Mouse (Mus musculus) stomach, adult 2 months (tissue): ENCODE measurements around the gene G6pc. TPM values are rescaled to one million over a fixed set of nuclear protein-coding genes. Genes with fewer than 3 reads are reported as not detected.

ENCODE experiments used
- polyA plus RNA-seq: library from polyadenylated mRNA; depleted of rRNA; stranded (reverse); fragments of >200 nt; gene quantifications from 2 replicates; pipeline ENCODE4 v1.2.3, GENCODE M21; 2012; rRNA removed

Gene G6pc
- not detected in 2 replicates for polyA plus RNA-seq

DNA sequence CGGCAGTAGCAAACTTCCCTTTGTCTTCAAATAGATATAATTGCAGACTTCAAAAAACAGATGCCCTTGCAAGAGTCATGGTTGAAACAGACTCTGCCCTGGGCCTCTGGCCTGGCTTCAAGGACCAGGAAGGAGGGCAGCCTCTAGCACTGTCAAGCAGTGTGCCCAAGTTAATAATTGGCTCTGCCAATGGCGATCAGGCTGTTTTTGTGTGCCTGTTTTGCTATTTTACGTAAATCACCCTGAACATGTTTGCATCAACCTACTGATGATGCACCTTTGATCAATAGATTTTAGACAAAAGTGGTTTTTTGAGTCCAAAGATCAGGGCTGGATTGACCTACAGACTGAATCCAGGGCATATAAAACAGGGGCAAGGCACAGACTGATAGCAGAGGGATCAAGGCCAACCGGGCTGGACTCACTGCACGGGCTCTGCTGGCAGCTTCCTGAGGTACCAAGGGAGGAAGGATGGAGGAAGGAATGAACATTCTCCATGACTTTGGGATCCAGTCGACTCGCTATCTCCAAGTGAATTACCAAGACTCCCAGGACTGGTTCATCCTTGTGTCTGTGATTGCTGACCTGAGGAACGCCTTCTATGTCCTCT is at the start of gene G6pc:
G6pc (plus strand) TSS at position 236 of the 610 bp plus-strand sequence.

GRCm38 (mm10) chr11:101324763-101325162 is 42.6 kb upstream of the G6pc start, which contains the start of gene Aoc2:
Gene Aoc2, plus strand, starts transcription at chr11:101325063.

DNA sequence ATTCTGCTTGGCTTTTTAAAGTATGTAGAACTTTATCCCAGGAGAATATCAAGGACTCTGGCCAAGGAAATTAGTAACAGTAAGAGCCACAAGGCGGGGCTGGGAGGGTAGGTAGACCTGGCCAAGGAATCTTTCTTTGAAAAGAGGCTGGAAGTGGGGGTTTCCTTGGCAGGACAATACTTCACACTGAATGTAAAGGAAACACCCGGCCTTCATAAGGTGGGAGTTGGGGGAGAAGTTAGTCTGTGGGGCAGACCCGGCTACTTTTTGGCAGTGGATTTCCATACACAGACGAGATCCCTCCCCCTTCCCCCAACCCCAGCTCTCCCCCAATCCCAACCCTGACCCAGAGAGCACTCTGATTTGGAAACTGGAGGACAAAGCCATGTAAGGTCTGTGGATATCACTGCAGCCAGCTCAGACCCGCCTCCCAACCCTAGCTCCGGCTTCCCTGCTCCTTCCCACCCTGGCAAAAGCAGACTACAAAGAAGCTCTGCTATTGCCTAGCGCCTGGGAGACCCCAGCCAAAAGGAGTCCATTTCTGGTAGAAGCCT is 36.9 kb upstream of the G6pc start, which contains the start of gene Aoc3:
Aoc3 (plus strand) TSS at position 235 of the 554 bp plus-strand sequence.

DNA sequence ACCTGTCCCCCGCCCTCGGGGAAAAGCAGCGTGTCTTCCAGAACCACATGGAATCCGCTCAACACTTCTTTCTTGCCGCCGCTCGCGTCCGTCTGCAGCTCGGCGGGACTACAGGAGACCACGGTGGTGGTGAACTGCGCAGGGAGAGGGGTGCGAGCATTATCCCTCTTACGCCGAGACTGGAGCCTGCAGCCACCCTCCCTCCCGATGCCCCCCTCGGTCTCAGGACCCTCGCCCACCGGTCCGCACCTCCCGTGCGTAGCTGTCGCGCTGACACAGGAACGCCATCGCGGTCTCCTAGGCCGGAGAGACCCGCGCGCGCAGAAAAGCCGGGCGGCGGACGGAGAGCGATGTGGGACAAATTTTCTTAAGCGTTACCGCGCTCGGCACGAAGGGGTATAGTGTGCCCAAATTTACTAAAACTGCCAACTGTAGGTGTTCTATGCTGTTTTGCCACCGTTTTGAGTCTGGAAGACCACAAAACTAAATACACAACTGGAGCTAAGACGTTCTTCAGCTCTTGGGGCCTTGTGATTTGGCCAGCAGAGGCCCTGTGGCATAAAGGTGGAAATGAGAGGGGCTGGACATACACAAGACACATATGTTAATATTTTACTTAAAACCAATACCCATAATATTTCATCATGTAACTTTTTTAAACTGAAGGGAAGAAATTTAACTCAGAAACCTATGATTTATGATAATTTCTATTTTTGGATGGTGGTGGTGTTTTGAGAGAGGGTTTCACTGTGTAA is 49.9 kb downstream of the G6pc start, which contains the start of gene Aarsd1:
Aarsd1 (minus strand) TSS at position 515 of the 755 bp plus-strand sequence.

DNA sequence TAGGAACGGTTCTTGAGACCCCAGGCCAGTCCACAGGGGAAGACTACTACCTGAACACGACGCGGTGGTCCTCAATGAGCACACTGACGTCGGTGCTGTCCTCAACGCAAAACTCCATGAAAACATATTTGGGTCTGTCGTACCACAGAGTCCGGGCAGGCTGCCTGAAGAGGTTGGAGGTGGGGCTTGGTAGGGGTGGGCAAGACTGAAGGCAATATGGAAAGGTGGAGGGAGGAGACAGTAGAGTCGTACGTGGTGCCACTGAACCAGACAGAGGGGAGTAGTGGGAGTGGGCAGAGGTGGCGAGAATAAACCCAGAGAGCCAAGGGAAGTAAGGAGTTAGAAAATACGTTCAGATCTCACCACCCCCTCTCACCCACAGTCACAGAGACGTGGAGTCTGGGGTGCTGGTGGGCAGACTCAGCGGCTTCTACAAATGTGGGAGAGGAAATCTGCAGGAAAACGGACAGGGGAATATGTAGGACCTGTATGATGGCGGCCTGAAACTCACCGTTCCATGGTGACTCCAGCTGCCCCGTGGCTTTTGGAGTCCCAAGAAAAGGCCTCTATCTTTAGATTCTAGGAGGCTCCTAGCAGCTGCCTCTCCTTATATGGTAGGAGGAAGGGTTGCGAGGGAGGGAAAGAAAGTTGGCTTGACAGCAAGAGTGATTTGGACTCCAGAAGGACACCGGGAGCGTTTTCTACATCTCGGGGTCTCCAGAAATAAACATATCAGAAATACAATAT is 56.9 kb downstream of the G6pc start, which contains the start of gene Gm27029:
Gm27029 (minus strand) TSS at position 692 of the 747 bp plus-strand sequence.

GRCm38 (mm10) chr11:101424925-101425813 is 57.8 kb downstream of the G6pc start, which contains the start of the genes Rundc1 and Ptges3l:
Gene Rundc1, plus strand, starts transcription at chr11:101425085.
Gene Ptges3l, minus strand, starts transcription at chr11:101425333.

Other genes starting within 250 kb of the G6pc start
- 22.6 and 22.7 TPM in 2 replicates for gene Retreg3, start 247.7 kb upstream of the G6pc start, polyA plus RNA-seq
- gene Tubg1, start 247.6 kb upstream of the G6pc start, polyA plus RNA-seq = 8.8 and 9.5 TPM in 2 replicates
- 2.2 and 2.7 TPM in 2 replicates for gene Tubg2, start 211.7 kb upstream of the G6pc start, polyA plus RNA-seq
- gene Cntnap1, start 197.0 kb upstream of the G6pc start, polyA plus RNA-seq = 2.1 and 3.0 TPM in 2 replicates
- 48.6 and 67.7 TPM in 2 replicates for gene Plekhh3, start 196.2 kb upstream of the G6pc start, polyA plus RNA-seq
- gene Ccr10, start 192.1 kb upstream of the G6pc start, polyA plus RNA-seq = 0.55 TPM in 1 of 2 replicates, not detected in the other
- 9.5 and 10.8 TPM in 2 replicates for gene Ezh1, start 141.1 kb upstream of the G6pc start, polyA plus RNA-seq
- gene Ramp2, start 121.5 kb upstream of the G6pc start, polyA plus RNA-seq = 28.0 and 40.4 TPM in 2 replicates
- gene Vps25, start 113.9 kb upstream of the G6pc start, polyA plus RNA-seq = 72.1 and 77.8 TPM in 2 replicates
- 11.2 TPM in 2 replicates for gene Wnk4, start 107.0 kb upstream of the G6pc start, polyA plus RNA-seq
- 0.04 and 0.05 TPM in 2 replicates for gene Cntd1, start 88.5 kb upstream of the G6pc start, polyA plus RNA-seq
- 322 and 371 TPM in 2 replicates for gene Coa3, start 88.4 kb upstream of the G6pc start, polyA plus RNA-seq
- 45.6 and 56.4 TPM in 2 replicates for gene Becn1, start 65.3 kb upstream of the G6pc start, polyA plus RNA-seq
- gene Psme3, start 51.3 kb upstream of the G6pc start, polyA plus RNA-seq = 15.1 and 19.9 TPM in 2 replicates
- 2.2 and 2.3 TPM in 2 replicates for gene Aoc2, start 42.5 kb upstream of the G6pc start, polyA plus RNA-seq
- gene Aoc3, start 37.0 kb upstream of the G6pc start, polyA plus RNA-seq = 10.8 and 13.3 TPM in 2 replicates
- gene Aarsd1, start 50.1 kb downstream of the G6pc start, polyA plus RNA-seq = 9.5 and 10.3 TPM in 2 replicates
- not detected in 2 replicates for gene Gm27029, start 57.2 kb downstream of the G6pc start, polyA plus RNA-seq
- 15.6 and 17.9 TPM in 2 replicates for gene Rundc1, start 57.5 kb downstream of the G6pc start, polyA plus RNA-seq
- gene Ptges3l, start 57.8 kb downstream of the G6pc start, polyA plus RNA-seq = 2.6 and 3.7 TPM in 2 replicates
- gene Rpl27, start 74.7 kb downstream of the G6pc start, polyA plus RNA-seq = 103 and 107 TPM in 2 replicates
- 16.6 and 18.3 TPM in 2 replicates for gene Ifi35, start 80.8 kb downstream of the G6pc start, polyA plus RNA-seq
- 7.1 and 8.6 TPM in 2 replicates for gene Rnd2, start 97.4 kb downstream of the G6pc start, polyA plus RNA-seq
- 72.9 and 93.3 TPM in 2 replicates for gene Vat1, start 98.7 kb downstream of the G6pc start, polyA plus RNA-seq
- gene Brca1, start 184.4 kb downstream of the G6pc start, polyA plus RNA-seq = 0.16 and 0.22 TPM in 2 replicates
- 43.9 and 47.9 TPM in 2 replicates for gene Nbr1, start 184.6 kb downstream of the G6pc start, polyA plus RNA-seq
- 8.0 TPM in 2 replicates for gene Tmem106a, start 214.7 kb downstream of the G6pc start, polyA plus RNA-seq
- gene Gm11634, start 231.7 kb downstream of the G6pc start, polyA plus RNA-seq = not detected in 2 replicates